Mouse (Mus musculus): ENCODE results near the gene Tmem156. TPM values are rescaled to one million over a fixed set of nuclear protein-coding genes. Genes with fewer than 3 reads are reported as not detected.

Tmem156 gene
- total RNA-seq, 1 experiment from 2014 or later, result 0.21 TPM

DNA sequence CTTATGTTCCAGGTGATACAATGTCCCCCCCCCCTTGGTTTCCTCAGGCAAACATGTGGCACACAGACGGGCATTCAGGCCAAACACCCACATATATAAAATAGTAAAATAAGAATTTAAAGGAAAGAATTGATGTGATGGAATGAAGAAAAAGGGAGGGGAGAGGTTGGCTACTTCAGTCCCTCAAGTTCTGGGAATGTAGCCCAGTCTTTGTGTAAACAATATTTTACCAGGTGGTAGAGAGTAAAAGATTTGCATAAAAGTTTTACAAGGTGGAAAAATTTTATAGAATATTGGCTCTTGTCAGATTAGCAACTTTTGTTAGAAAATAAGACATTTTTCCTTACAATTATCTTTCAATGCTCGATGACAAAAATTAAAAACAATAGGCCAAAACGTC is 4.9 kb upstream of the Tmem156 start:
- no peak for DNase-seq

DNA sequence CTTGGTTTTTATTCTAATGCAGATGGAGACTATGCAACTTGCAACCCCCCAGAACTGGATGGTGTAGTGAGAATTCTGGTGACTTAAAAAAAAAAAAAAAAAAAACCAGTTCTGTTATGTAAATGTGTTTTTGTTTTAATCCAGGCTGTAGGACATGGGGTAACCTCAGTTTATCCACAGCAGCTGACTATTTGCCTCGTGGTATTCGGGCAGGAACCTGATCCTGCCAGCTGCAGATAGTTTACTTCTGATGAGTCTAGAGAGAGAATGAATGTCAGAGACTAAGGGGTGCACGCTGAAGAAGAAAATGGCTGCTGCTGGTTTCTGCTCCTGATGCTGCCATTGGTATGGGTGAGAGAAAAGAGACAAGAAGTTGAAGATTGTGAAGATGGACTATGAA is 4.2 kb upstream of the Tmem156 start:
- DNase-seq, result no peak

- no peak for DNase-seq
These were observed 3.1 kb upstream of the Tmem156 start for GRCm38 (mm10) chr5:65094902-65095545.

- no peak for DNase-seq
These were observed 1.8 kb upstream of the Tmem156 start for GRCm38 (mm10) chr5:65093769-65094168.

GRCm38 (mm10) chr5:65091184-65091858 is 611 bp downstream of the Tmem156 start:
- DNase-seq, result no peak

DNA sequence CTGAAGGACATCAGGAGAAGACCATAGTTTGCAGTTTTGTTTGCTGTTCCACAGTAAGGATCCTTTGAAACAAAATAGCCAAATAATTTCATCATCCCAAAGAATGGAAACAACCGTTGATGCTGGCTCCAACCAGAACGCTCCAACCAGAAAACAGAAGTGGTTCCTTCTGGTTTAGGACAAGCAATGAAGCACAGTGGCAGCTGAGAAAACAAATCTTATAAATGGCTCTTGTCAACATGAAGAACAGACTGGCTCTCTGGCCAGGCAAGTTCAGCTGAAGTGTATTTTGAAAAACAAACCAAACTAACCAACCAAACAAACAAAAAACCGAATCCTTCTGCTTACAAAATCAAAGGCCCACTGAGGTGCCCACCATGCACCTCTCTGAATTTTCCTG is 2.2 kb downstream of the Tmem156 start:
- DNase-seq, result no peak

DNA sequence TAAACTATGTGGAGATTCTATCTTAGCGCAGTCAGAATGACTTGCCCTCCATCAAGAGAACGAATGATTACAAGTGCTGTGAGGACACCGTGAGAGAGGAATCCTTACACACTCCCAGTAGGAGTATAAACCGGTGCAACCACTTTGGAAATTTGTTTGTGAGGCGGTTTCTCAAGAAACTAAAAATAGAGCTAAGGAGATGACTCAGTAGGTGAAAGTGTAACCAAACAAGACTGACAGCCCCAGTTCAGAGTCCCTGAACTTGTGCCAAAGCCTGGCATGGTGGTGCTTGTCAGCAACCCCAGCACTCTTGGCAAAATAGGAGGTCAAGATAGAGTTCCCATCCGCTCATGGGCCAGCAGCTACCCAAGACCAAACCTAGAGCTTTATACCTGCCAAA is 5.4 kb downstream of the Tmem156 start:
- peak; percentile 70 for DNase-seq

DNA sequence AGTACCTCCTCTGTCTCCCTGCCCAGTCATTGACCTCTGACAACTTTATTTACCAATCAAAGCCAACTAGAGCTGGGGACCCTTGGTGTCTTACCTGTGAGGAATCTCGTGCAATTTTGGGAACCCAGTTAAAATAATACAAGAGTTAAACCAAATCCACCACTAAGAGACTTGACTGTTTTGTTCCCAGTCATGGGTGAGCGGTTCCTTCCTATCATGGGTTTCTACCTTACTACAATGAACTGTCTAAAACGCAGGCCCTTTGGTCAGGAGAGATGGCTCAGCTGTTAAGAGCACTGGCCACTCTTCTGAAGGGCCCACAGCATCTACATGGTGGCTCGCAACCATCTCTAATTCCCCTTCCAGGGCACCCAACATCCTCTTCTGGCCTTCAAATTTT is 10.1 kb downstream of the Tmem156 start:
- no peak for DNase-seq

DNA sequence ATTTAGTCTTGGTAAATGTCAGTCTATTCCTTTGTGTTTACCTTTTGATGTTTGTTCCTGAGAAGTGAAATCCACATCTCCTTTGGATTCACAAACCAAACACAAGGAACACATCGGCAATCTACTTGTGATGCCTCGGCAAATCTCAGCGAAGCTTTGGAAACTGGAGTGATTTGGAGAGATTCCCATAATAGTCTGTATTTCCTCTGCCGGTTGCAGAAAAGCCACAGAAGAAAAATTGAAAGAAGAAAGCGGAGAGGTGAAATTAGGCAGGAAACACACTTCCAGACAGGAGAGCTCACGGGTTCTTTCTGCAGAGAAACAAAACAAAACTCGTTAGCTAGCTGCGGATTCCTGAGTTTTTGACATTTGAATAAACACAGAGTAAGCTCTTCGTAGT is 12.1 kb downstream of the Tmem156 start:
- no peak for DNase-seq

- DNase-seq, result no peak
These were observed 13.9 kb downstream of the Tmem156 start for GRCm38 (mm10) chr5:65078081-65078480.

DNA sequence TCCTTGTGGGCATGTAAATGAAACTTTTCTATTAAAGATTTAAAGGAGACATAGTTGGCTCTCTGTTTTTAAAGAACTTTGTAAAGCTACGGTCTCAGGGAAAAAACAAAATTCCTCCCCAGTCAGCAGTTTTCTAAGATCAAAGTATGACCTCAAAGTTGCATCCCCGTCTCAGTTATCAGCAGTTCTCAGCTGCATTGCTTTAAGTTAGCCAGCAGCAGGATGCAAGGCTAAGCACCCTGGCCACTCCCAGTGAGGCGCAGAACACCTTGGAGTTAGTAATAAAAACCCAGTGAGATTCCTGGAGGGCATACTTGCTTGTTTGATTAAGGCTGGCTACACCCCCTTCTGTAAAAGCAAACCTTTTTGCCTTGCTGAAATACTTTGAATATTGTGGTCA is 15.2 kb downstream of the Tmem156 start:
- DNase-seq, result no peak

- DNase-seq, result no peak
These were observed 15.8 kb downstream of the Tmem156 start for GRCm38 (mm10) chr5:65076087-65076486.

GRCm38 (mm10) chr5:65074693-65075092 is 17.2 kb downstream of the Tmem156 start:
- DNase-seq, result no peak

DNA sequence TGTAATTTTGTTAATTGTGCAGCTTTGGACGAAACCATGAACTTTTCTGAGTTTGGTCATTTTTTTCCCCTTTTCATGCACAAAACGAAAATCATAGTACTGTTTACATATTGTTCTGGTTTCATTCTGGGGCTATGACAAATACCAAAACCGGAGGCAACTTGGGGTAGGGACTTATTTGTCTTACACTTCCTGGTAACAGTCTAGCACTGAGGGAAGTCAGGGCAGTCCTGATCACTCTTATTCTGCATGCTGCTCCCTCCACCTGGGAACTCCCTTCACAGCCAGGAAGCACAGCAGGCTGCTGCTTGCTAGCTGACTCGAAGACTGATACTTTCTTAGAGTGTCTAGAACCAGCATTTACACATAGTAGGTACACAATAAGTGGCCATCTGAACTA is 18.7 kb downstream of the Tmem156 start:
- no peak for DNase-seq

GRCm38 (mm10) chr5:65071689-65072118 is 20.2 kb downstream of the Tmem156 start:
- no peak for DNase-seq

GRCm38 (mm10) chr5:65069872-65070271 is 22.1 kb downstream of the Tmem156 start:
- DNase-seq, result no peak

DNA sequence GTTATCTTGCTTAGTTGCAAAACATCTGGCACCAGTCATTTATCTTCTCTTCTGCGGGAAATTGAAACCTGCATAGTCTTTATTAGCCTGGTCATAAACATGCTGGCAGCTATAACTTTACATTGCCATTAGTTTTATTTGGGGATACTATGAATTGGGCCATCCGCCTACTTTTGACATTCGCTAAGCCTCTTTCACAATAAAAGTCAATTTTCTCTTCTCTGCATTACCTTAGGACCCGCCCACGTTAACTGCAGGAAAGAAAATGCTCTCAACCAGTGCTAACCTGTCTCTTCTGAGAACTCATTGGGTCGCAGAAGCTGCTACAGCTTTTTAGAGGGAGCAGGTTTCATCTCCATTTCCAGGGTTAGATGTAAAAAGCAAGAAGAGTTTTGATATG is 23.8 kb downstream of the Tmem156 start:
- no peak for DNase-seq

GRCm38 (mm10) chr5:65063266-65063665 is 28.7 kb downstream of the Tmem156 start:
- no peak for DNase-seq

DNA sequence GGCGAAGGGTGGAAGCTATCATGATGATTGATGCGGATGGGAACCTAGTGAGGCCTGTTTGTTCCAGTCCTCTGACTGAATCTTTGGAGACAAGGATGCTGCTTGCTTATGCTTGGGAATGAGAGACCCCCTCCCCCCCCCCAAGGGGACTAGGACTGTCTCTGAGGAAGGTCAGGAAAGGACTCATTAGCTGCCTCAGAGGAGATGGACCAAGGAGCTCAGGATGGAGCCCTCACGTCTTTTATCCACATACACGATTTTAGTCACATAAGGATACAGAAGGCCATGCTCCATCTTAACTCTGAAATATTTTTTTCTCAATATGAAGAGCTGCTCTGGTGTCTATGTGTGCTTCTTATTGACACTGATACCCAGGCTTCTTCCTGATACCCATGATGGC is 29.7 kb downstream of the Tmem156 start:
- DNase-seq, result no peak

DNA sequence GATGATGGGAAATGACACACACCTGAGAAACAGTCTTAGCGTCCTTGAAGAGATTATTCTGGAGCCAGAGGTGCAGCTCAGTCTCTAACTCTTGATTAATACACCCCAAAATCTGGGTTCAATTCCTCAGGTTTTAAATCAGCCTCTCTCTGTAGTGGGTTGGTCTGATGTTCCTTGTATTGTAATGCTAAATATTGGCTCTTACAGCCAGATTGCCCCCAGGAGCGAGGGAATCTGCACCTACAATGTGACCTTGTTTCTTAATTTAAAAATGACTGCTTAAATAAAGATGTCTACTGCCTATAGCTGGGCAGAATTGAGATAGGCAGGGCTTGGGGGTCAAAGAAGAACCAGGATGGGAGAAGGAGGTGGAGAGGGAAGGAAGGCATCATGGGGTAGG is 32.1 kb downstream of the Tmem156 start:
- DNase-seq, result no peak

GRCm38 (mm10) chr5:65057596-65057995 is 34.3 kb downstream of the Tmem156 start:
- no peak for DNase-seq

DNA sequence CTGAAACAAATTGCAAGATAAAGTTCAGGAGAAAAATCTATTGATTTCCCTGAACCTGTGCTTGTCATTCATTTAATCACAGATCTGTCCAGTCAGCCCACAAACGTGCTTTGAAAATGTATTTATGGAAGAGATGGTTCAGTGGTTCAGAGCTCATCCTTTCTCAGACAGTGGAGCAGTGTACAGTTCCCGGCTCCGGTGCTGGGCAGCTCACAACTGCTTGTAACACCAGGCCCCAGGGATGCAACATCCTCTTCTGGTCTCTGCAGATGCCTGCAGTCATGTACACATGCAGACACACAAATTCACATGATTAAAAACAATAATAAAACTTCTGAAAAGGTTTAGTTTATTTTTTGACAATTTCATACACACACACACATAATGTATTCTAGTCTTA is 40.4 kb downstream of the Tmem156 start:
- DNase-seq, result no peak

DNA sequence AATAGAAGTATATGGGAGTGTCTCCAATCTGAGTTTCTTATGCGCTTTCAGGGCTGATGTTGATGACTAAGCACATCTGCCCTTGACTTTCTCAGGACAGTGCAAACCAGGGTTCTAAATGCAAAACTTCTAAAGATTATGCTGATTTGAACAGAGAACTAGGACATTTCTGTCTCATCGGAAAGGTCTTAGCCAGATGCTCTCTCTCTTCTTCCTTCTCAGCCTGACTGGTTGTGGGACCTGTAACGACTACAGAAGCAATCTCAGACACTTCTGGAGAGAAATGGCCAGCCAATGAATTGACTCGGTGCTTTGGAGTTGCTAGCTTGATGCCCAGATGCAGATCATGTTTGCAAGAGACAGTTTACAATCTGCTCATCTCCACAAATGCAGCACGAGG is 42.1 kb downstream of the Tmem156 start:
- no peak for DNase-seq

DNA sequence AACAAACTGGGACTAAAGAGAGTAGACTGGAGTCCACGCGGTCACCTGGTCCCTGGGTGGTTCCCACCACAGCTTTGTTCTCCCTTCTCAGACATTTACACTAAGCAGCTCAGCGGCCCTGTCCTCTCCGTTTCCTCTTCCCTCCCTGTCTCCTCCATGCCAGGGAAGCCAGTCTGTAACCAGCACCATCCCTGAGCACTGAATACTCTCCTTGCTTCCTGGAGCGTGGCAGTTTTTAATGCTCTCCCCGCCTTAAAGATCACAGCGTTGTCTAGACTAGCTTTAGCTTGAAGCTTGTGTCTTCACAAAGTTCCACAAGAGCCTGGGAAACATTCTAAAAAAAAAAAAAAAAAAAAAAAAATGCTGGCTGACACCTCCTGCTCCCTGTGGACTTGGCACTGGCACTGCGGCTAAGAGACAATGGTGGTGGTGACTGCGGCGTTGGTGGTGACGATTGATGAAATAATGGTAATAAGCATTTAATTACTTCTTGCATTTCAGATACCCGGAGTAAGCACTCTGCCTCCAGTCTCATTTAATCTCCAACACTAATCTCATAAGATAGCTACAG is 44.6 kb downstream of the Tmem156 start:
- DNase-seq, result no peak

Measured in adrenal gland, postnatal 25 days (tissue).